In genomic region chr7:110774077-110774476, GRCm38 (mm10) we compare ENCODE assay signal across 8 mouse cellular contexts. TPM values are rescaled to one million over a fixed set of nuclear protein-coding genes. Genes with fewer than 3 reads are reported as not detected.
DNase-seq lines count a peak whose midpoint lies in the region; ATAC-seq and TF ChIP-seq lines count a peak whose summit lies in the region.

No protein-coding gene starts in this region.

- peak; percentile 45 for TF ChIP-seq POLR2A in bone marrow, adult 2 months (IDR thresholded peaks at IDR 0.05; ENCODE audit: borderline replicate concordance, control insufficient read depth, low read depth, low read length)

- H3K27me3 ChIP-seq in forebrain, embryonic 16.5 days (replicated peaks; ENCODE audit: control insufficient read depth, insufficient read depth, low read length): no peaks in the 10 kb centered on the region
- peaks cover 1% of the 10 kb centered on the region; the same call in 1 of the 2 replicates for H3K27me3 ChIP-seq in intestine, embryonic 14.5 days (replicated peaks; ENCODE audit: control insufficient read depth, insufficient read depth, low read length)
- no peaks in the 10 kb centered on the region; the same call in 1 of the 2 replicates for H3K27me3 ChIP-seq in liver, postnatal 0 days (ENCODE audit: insufficient read depth, low read length)

- peak; percentile 68 for ATAC-seq in forebrain, embryonic 16.5 days
- no peak for ATAC-seq in intestine, embryonic 14.5 days (replicated peaks; ENCODE audit: low FRiP score, low TSS enrichment, low read depth)
- peak; percentile 32 for ATAC-seq in liver, postnatal 0 days

- no peak for TF ChIP-seq EP300 in liver, postnatal 0 days (IDR thresholded peaks at IDR 0.05; ENCODE audit: low read depth)

- intact Hi-C loops in left cerebral cortex, adult 2 months (cut with DNase I): no loop called here

- H3K4me2 ChIP-seq in forebrain, embryonic 16.5 days (ENCODE audit: low read length): no peak overlapping the region
- peak overlapping the region; percentile 18; the same call in 1 of the 2 replicates for H3K4me2 ChIP-seq in intestine, embryonic 14.5 days (ENCODE audit: low read length)
- H3K4me2 ChIP-seq in liver, postnatal 0 days (ENCODE audit: low read depth, low read length): peak overlapping the region; percentile 72

- H3K4me1 ChIP-seq in bone marrow, adult 2 months (ENCODE audit: control insufficient read depth, insufficient read depth, low read length): peaks cover 22% of the 10 kb centered on the region
- peaks cover 15% of the 10 kb centered on the region for H3K4me1 ChIP-seq in forebrain, embryonic 16.5 days (replicated peaks; ENCODE audit: control insufficient read depth, insufficient read depth, low read length)
- peaks cover 12% of the 10 kb centered on the region for H3K4me1 ChIP-seq in intestine, embryonic 14.5 days (replicated peaks; ENCODE audit: control insufficient read depth, insufficient read depth, low read length)
- H3K4me1 ChIP-seq in liver, postnatal 0 days (ENCODE audit: insufficient read depth): peaks cover 67% of the 10 kb centered on the region

- WGBS in bone marrow, adult 2 months: 69% methylated on average over 1 of the region's 1 CpGs
- WGBS in forebrain, embryonic 16.5 days: 63% methylated on average over 1 of the region's 1 CpGs
- 67% methylated on average over 1 of the region's 1 CpGs for WGBS in intestine, embryonic 14.5 days
- WGBS in liver, postnatal 0 days (ENCODE audit: insufficient replicate concordance): 58% methylated on average over 1 of the region's 1 CpGs

- peak overlapping the region; percentile 83 for H3K27ac ChIP-seq in left cerebral cortex, adult 2 months
- peak overlapping the region; percentile 88 for H3K27ac ChIP-seq in bone marrow, adult 2 months (ENCODE audit: control insufficient read depth, insufficient read depth, low read depth, low read length, poor library complexity)
- peak overlapping the region; percentile 47 for H3K27ac ChIP-seq in forebrain, embryonic 16.5 days (ENCODE audit: low read length)
- H3K27ac ChIP-seq in intestine, embryonic 14.5 days (ENCODE audit: low read depth): no peak overlapping the region; the same call in 1 of the 2 replicates
- H3K27ac ChIP-seq in liver, postnatal 0 days (ENCODE audit: low read depth): peak overlapping the region; percentile 93

- H3K9me3 ChIP-seq in forebrain, embryonic 16.5 days (ENCODE audit: control insufficient read depth, low read length): no peaks in the 10 kb centered on the region
- H3K9me3 ChIP-seq in intestine, embryonic 14.5 days (ENCODE audit: control insufficient read depth, low read length): no peaks in the 10 kb centered on the region
- H3K9me3 ChIP-seq in liver, postnatal 0 days (ENCODE audit: low read length): no peaks in the 10 kb centered on the region

- no peak overlapping the region for H3K9ac ChIP-seq in forebrain, embryonic 16.5 days (replicated peaks; ENCODE audit: low read depth, low read length)
- no peak overlapping the region for H3K9ac ChIP-seq in intestine, embryonic 14.5 days (ENCODE audit: low read length)
- H3K9ac ChIP-seq in liver, postnatal 0 days (replicated peaks): peak overlapping the region; percentile 75

- peak overlapping the region; percentile 37 for H3K4me3 ChIP-seq in left cerebral cortex, adult 2 months
- H3K4me3 ChIP-seq in bone marrow, adult 2 months (replicated peaks; ENCODE audit: control insufficient read depth, low read depth, low read length): peak overlapping the region; percentile 72
- no peak overlapping the region for H3K4me3 ChIP-seq in forebrain, embryonic 16.5 days (replicated peaks; ENCODE audit: low read length)
- no peak overlapping the region for H3K4me3 ChIP-seq in intestine, embryonic 14.5 days (ENCODE audit: low read depth, low read length)
- peak overlapping the region; percentile 65 for H3K4me3 ChIP-seq in liver, postnatal 0 days (ENCODE audit: low read depth, low read length)

- no peak for TF ChIP-seq CTCF in left cerebral cortex, adult 2 months (IDR thresholded peaks at IDR 0.05)
- no peak for TF ChIP-seq CTCF in bone marrow, adult 2 months (IDR thresholded peaks at IDR 0.05; ENCODE audit: control insufficient read depth, insufficient read depth, low read length)
- TF ChIP-seq CTCF in liver, postnatal 0 days (IDR thresholded peaks at IDR 0.05; ENCODE audit: low read depth): no peak

- H3K36me3 ChIP-seq in forebrain, embryonic 16.5 days (ENCODE audit: control insufficient read depth, insufficient read depth): no peaks in the 10 kb centered on the region
- H3K36me3 ChIP-seq in intestine, embryonic 14.5 days (ENCODE audit: control insufficient read depth, insufficient read depth, low read length): no peaks in the 10 kb centered on the region
- H3K36me3 ChIP-seq in liver, postnatal 0 days (replicated peaks; ENCODE audit: insufficient read depth, low read length): peaks cover 11% of the 10 kb centered on the region; the same call in 1 of the 2 replicates

- DNase-seq in left cerebral cortex, adult 2 months (ENCODE audit: extremely low spot score in 1 of 2, low spot score in 2 of 2): no peak
- DNase-seq in left cerebral cortex, adult 18-20 months (ENCODE audit: low spot score in 2 of 2): no peak
- DNase-seq in intestine, embryonic 14.5 days (ENCODE audit: low spot score): no peak
- DNase-seq in liver, postnatal 0 days: no peak
- DNase-seq in retina, postnatal 1 day: no peak
- DNase-seq in lung, postnatal 4 days: no peak

RNA-seq across cellular contexts. Expression of gene Ampd3, which starts 6.1 kb away (rescaled TPM):
- 10 to 100 TPM; 24.4 to 25.3 TPM for total RNA-seq in left cerebral cortex, adult 2 months (2021)
- total RNA-seq in left cerebral cortex, adult 18-20 months (2021): 10 to 100 TPM; 21.3 to 23.5 TPM
- polyA plus RNA-seq in bone marrow, adult 2 months (2011; ENCODE audit: insufficient read depth, insufficient read length, low replicate concordance, missing spikeins): 25.5 and 36.5 TPM in 2 replicates
- polyA plus RNA-seq in forebrain, embryonic 16.5 days (2015; fragmentation: Nextera tagmentation; extraction: Ambion mirVana): 6.2 and 8.5 TPM in 2 replicates
- 1.3 and 1.9 TPM in 2 replicates for polyA plus RNA-seq in intestine, embryonic 14.5 days (2014; fragmentation: Nextera tagmentation; extraction: Ambion mirVana)
- polyA plus RNA-seq in liver, postnatal 0 days (2015; fragmentation: Nextera tagmentation; extraction: Ambion mirVana): 12.3 and 16.6 TPM in 2 replicates

Comparison
In these comparisons a context has a peak if more than half of its experiments do, and no peak if none do; other contexts are left out.
1. H3K4me3 ChIP-seq: peak in left cerebral cortex, adult 2 months (single experiment), bone marrow, adult 2 months (single experiment) and liver, postnatal 0 days (single experiment); none in forebrain, embryonic 16.5 days (single experiment) and intestine, embryonic 14.5 days (single experiment).